18 mouse cellular contexts compared by ENCODE assay signal in genomic region chr8:119606224-119606623, GRCm38 (mm10). TPM values are rescaled to one million over a fixed set of nuclear protein-coding genes. Genes with fewer than 3 reads are reported as not detected.
DNase-seq lines count a peak whose midpoint lies in the region; ATAC-seq and TF ChIP-seq lines count a peak whose summit lies in the region.
"Had no signal": no experiment of that assay in that cellular context is flagged by ENCODE, and none has a peak within 500 bp of the region (broad histone marks: within the 10 kb centered on the region; RNA-seq: fewer than 3 reads in every experiment).

No protein-coding gene starts in this region.

- ATAC-seq in intestine, postnatal 0 days, result no peak
- no peak for ATAC-seq in intestine, embryonic 16.5 days
- ATAC-seq in midbrain, embryonic 14.5 days (ENCODE audit: low FRiP score, low TSS enrichment), result no peak
- ATAC-seq in midbrain, embryonic 13.5 days, result no peak

- DNase-seq in midbrain, embryonic 14.5 days, result peak; percentile 9
- no peak for DNase-seq in CH12.LX (ENCODE audit: extremely low read depth)
- no peak for DNase-seq in cerebellum, adult 2 months
- DNase-seq: adrenal gland, adult 8-10 months; heart, postnatal 4 days; kidney, adult 18-20 months; thymus, adult 18-20 months had no signal

- no peak for TF ChIP-seq EP300 in CH12.LX (IDR thresholded peaks at IDR 0.05; ENCODE audit: low read length)

- H3K9me3 ChIP-seq in intestine, postnatal 0 days (ENCODE audit: control insufficient read depth), result no peaks in the 10 kb centered on the region
- H3K9me3 ChIP-seq in intestine, embryonic 16.5 days (ENCODE audit: control insufficient read depth, low read length), result 0 out of 2 replicates have a peak, but pooled peaks cover 10% of the 10 kb centered on the region
- H3K9me3 ChIP-seq in midbrain, embryonic 14.5 days (ENCODE audit: control insufficient read depth, low read length), result no peaks in the 10 kb centered on the region
- no peaks in the 10 kb centered on the region for H3K9me3 ChIP-seq in midbrain, embryonic 13.5 days
- H3K9me3 ChIP-seq in CH12.LX (replicated peaks; ENCODE audit: low read length), result peaks cover 14% of the 10 kb centered on the region
- H3K9me3 ChIP-seq: embryonic facial prominence, embryonic 15.5 days had no signal

- dilution Hi-C loops in CH12.LX (cut with MboI; ENCODE audit: extremely low pct_ligation_motif_present, extremely low pct_unique_long_range_greater_than_20kb, low sequenced_read_pairs), result no loop called here

- no peaks in the 10 kb centered on the region for H3K27me3 ChIP-seq in intestine, postnatal 0 days (replicated peaks; ENCODE audit: control insufficient read depth, insufficient read depth, low read length)
- no peaks in the 10 kb centered on the region for H3K27me3 ChIP-seq in intestine, embryonic 16.5 days (replicated peaks; ENCODE audit: control insufficient read depth, insufficient read depth, low read length)
- no peaks in the 10 kb centered on the region for H3K27me3 ChIP-seq in midbrain, embryonic 14.5 days (ENCODE audit: control insufficient read depth, insufficient read depth, low read length)
- H3K27me3 ChIP-seq in midbrain, embryonic 13.5 days, result no peaks in the 10 kb centered on the region
- peaks cover 12% of the 10 kb centered on the region for H3K27me3 ChIP-seq in CH12.LX (replicated peaks)
- H3K27me3 ChIP-seq in small intestine, adult 2 months (ENCODE audit: control insufficient read depth, insufficient read depth, low read length), result no peaks in the 10 kb centered on the region
- no peaks in the 10 kb centered on the region for H3K27me3 ChIP-seq in cerebellum, adult 2 months (ENCODE audit: control insufficient read depth, insufficient read depth, low read length)
- H3K27me3 ChIP-seq: embryonic facial prominence, embryonic 15.5 days; limb, embryonic 12.5 days had no signal

- H3K4me2 ChIP-seq in intestine, postnatal 0 days (replicated peaks; ENCODE audit: low read depth), result no peak overlapping the region
- no peak overlapping the region for H3K4me2 ChIP-seq in intestine, embryonic 16.5 days (ENCODE audit: low read depth, low read length)
- no peak overlapping the region for H3K4me2 ChIP-seq in midbrain, embryonic 14.5 days (ENCODE audit: low read length)
- no peak overlapping the region for H3K4me2 ChIP-seq in midbrain, embryonic 13.5 days (replicated peaks)
- no peak overlapping the region for H3K4me2 ChIP-seq in CH12.LX (ENCODE audit: insufficient read depth, low read depth, poor library complexity, severe bottlenecking)
- H3K4me2 ChIP-seq: embryonic facial prominence, embryonic 15.5 days; limb, embryonic 12.5 days had no signal

- WGBS in intestine, postnatal 0 days, result 83% methylated on average over 2 of the region's 2 CpGs
- 87% methylated on average over 2 of the region's 2 CpGs for WGBS in intestine, embryonic 16.5 days
- WGBS in midbrain, embryonic 14.5 days, result 86% methylated on average over 2 of the region's 2 CpGs
- 86% methylated on average over 2 of the region's 2 CpGs for WGBS in midbrain, embryonic 13.5 days
- 67% methylated on average over 2 of the region's 2 CpGs for WGBS in small intestine, adult 2 months
- 87% methylated on average over 2 of the region's 2 CpGs for WGBS in cerebellum, adult 2 months

- peak; percentile 11 for TF ChIP-seq RAD21 in CH12.LX (IDR thresholded peaks at IDR 0.05; ENCODE audit: low read depth, low read length)

- no peak overlapping the region for H3K9ac ChIP-seq in intestine, postnatal 0 days (ENCODE audit: low read depth, low read length)
- no peak overlapping the region for H3K9ac ChIP-seq in intestine, embryonic 16.5 days (ENCODE audit: low read depth, low read length)
- H3K9ac ChIP-seq in midbrain, embryonic 14.5 days (replicated peaks; ENCODE audit: low read length), result no peak overlapping the region
- no peak overlapping the region for H3K9ac ChIP-seq in midbrain, embryonic 13.5 days (replicated peaks)
- no peak overlapping the region for H3K9ac ChIP-seq in CH12.LX (ENCODE audit: insufficient read depth, low read depth)
- H3K9ac ChIP-seq: embryonic facial prominence, embryonic 15.5 days; limb, embryonic 12.5 days had no signal

- H3K27ac ChIP-seq in intestine, postnatal 0 days (ENCODE audit: low read depth, low read length), result no peak overlapping the region
- H3K27ac ChIP-seq in intestine, embryonic 16.5 days (ENCODE audit: low read length), result no peak overlapping the region
- no peak overlapping the region for H3K27ac ChIP-seq in midbrain, embryonic 14.5 days (replicated peaks; ENCODE audit: low read depth, low read length)
- no peak overlapping the region for H3K27ac ChIP-seq in midbrain, embryonic 13.5 days
- H3K27ac ChIP-seq in CH12.LX (ENCODE audit: insufficient read depth, low read depth), result no peak overlapping the region
- no peak overlapping the region for H3K27ac ChIP-seq in small intestine, adult 2 months (ENCODE audit: insufficient read depth, low read depth, low read length)
- no peak overlapping the region for H3K27ac ChIP-seq in cerebellum, adult 2 months (ENCODE audit: insufficient read depth, low read length)
- H3K27ac ChIP-seq: embryonic facial prominence, embryonic 15.5 days; limb, embryonic 12.5 days; macrophage had no signal

- H3K4me1 ChIP-seq in intestine, postnatal 0 days (replicated peaks; ENCODE audit: control insufficient read depth, insufficient read depth, low read length), result peaks cover 6% of the 10 kb centered on the region; the same call in 1 of the 2 replicates
- H3K4me1 ChIP-seq in intestine, embryonic 16.5 days (ENCODE audit: control insufficient read depth, insufficient read depth, low read length), result peaks cover 11% of the 10 kb centered on the region
- peaks cover 9% of the 10 kb centered on the region for H3K4me1 ChIP-seq in midbrain, embryonic 14.5 days (ENCODE audit: control insufficient read depth, insufficient read depth, low read length)
- H3K4me1 ChIP-seq in midbrain, embryonic 13.5 days (replicated peaks), result peaks cover 20% of the 10 kb centered on the region
- H3K4me1 ChIP-seq in CH12.LX (ENCODE audit: control insufficient read depth in 1 of 2, insufficient read depth in 2 of 2), result peaks cover 7 to 21% of the 10 kb centered on the region in 2 experiments
- H3K4me1 ChIP-seq in small intestine, adult 2 months (ENCODE audit: control insufficient read depth, insufficient read depth, insufficient read length, low read length), result peaks cover 9% of the 10 kb centered on the region
- peaks cover 9% of the 10 kb centered on the region for H3K4me1 ChIP-seq in cerebellum, adult 2 months (ENCODE audit: control insufficient read depth, insufficient read depth, low read length)

- no peak for TF ChIP-seq POLR2A in CH12.LX (IDR thresholded peaks at IDR 0.05; ENCODE audit: low read depth, low read length)
- no peak for TF ChIP-seq POLR2A in small intestine, adult 2 months (IDR thresholded peaks at IDR 0.05; ENCODE audit: low read depth, low read length)
- no peak for TF ChIP-seq POLR2A in cerebellum, adult 2 months (IDR thresholded peaks at IDR 0.05; ENCODE audit: borderline replicate concordance, insufficient read depth, low read length)

- peak; percentile 58 for TF ChIP-seq CTCF in intestine, postnatal 0 days (IDR thresholded peaks at IDR 0.05; ENCODE audit: low read depth)
- TF ChIP-seq CTCF in CH12.LX (conservative IDR thresholded peaks at IDR 0.05 in 1 of 2, IDR thresholded peaks at IDR 0.05 in 1 of 2; ENCODE audit: low read depth in 2 of 2, low read length in 2 of 2), result peak in 1 of 2 experiments; percentile 61; a peak in 2 of 4 replicates
- peak; percentile 27; the same call in 1 of the 2 replicates for TF ChIP-seq CTCF in small intestine, adult 2 months (IDR thresholded peaks at IDR 0.05; ENCODE audit: extremely low read depth, insufficient read length, insufficient replicate concordance, low read depth, low read length)
- TF ChIP-seq CTCF in cerebellum, adult 2 months (IDR thresholded peaks at IDR 0.05; ENCODE audit: borderline replicate concordance, insufficient read depth, low read depth, low read length), result no peak

- H3K36me3 ChIP-seq in intestine, postnatal 0 days (ENCODE audit: control insufficient read depth, insufficient read depth), result peaks cover 15% of the 10 kb centered on the region
- H3K36me3 ChIP-seq in intestine, embryonic 16.5 days (ENCODE audit: control insufficient read depth, insufficient read depth, low read length), result peaks cover 3% of the 10 kb centered on the region; the same call in 1 of the 2 replicates
- H3K36me3 ChIP-seq in midbrain, embryonic 14.5 days (ENCODE audit: control insufficient read depth, insufficient read depth, low read length), result peaks cover 15% of the 10 kb centered on the region
- H3K36me3 ChIP-seq in midbrain, embryonic 13.5 days, result peaks cover 18% of the 10 kb centered on the region
- peaks cover 17 to 23% of the 10 kb centered on the region in 2 experiments for H3K36me3 ChIP-seq in CH12.LX (replicated peaks in 1 of 2; ENCODE audit: control insufficient read depth in 1 of 2, insufficient read depth in 1 of 2, low read length in 1 of 2)
- H3K36me3 ChIP-seq in small intestine, adult 2 months (ENCODE audit: control insufficient read depth, insufficient read depth, low read length), result peaks cover 14% of the 10 kb centered on the region

- in situ Hi-C loops in CH12.LX (cut with MboI; ENCODE audit: low pct_ligation_motif_present, low pct_unique_long_range_greater_than_20kb, low sequenced_read_pairs), result loop anchor here (5.0 kb wide), 1 partner anchor 104 kb away; the partner anchor contains the start of gene Slc38a8

- H3K4me3 ChIP-seq in intestine, postnatal 0 days (ENCODE audit: low read depth, low read length), result no peak overlapping the region
- no peak overlapping the region for H3K4me3 ChIP-seq in intestine, embryonic 16.5 days (ENCODE audit: low read length)
- H3K4me3 ChIP-seq in midbrain, embryonic 14.5 days (replicated peaks; ENCODE audit: low read depth, low read length), result no peak overlapping the region
- no peak overlapping the region for H3K4me3 ChIP-seq in midbrain, embryonic 13.5 days (replicated peaks)
- H3K4me3 ChIP-seq in CH12.LX (replicated peaks in 1 of 3; ENCODE audit: low read depth in 2 of 3, low read length in 2 of 3, poor library complexity in 1 of 3), result no peak overlapping the region
- H3K4me3 ChIP-seq in small intestine, adult 2 months (ENCODE audit: low read depth, low read length), result no peak overlapping the region
- H3K4me3 ChIP-seq in cerebellum, adult 2 months (replicated peaks; ENCODE audit: insufficient read depth, low read depth, low read length), result no peak overlapping the region
- H3K4me3 ChIP-seq: embryonic facial prominence, embryonic 15.5 days; limb, embryonic 12.5 days; myocyte had no signal

- peaks cover 10% of the 10 kb centered on the region; the same call in 1 of the 2 replicates for H3K79me2 ChIP-seq in CH12.LX (replicated peaks; ENCODE audit: control insufficient read depth, extremely low read depth, insufficient read depth, poor library complexity, severe bottlenecking)

RNA-seq across cellular contexts. Expression of gene Taf1c, which starts 1.2 kb away (rescaled TPM):
- polyA plus RNA-seq in intestine, postnatal 0 days (2015; fragmentation: Nextera tagmentation; extraction: Ambion mirVana), result 5.0 and 5.1 TPM in 2 replicates
- polyA plus RNA-seq in intestine, embryonic 16.5 days (2015; fragmentation: Nextera tagmentation; extraction: Ambion mirVana), result 11.6 and 11.9 TPM in 2 replicates
- polyA plus RNA-seq in midbrain, embryonic 14.5 days (2014; fragmentation: Nextera tagmentation; extraction: Ambion mirVana), result 14.6 and 16.6 TPM in 2 replicates
- polyA plus RNA-seq in midbrain, embryonic 13.5 days (2015; fragmentation: Nextera tagmentation; extraction: Ambion mirVana), result 14.9 and 15.1 TPM in 2 replicates
- 12.1 and 14.6 TPM in 2 replicates for total RNA-seq in CH12.LX (2012; rRNA removed)
- total RNA-seq in CH12.LX (2014; rRNA removed), result 8.7 and 11.0 TPM in 2 replicates
- polyA plus RNA-seq in CH12.LX (2012; ENCODE audit: insufficient read length, low read depth), result 14.9 and 15.5 TPM in 2 replicates
- 15.9 and 23.6 TPM in 2 replicates for polyA plus RNA-seq in small intestine, adult 2 months (2012; rRNA removed)
- polyA plus RNA-seq in cerebellum, adult 2 months (2012; rRNA removed), result 14.2 and 14.6 TPM in 2 replicates

RNA-seq across cellular contexts. Expression of gene Adad2, which starts 6.3 kb away (rescaled TPM):
- polyA plus RNA-seq in intestine, postnatal 0 days (2015; fragmentation: Nextera tagmentation; extraction: Ambion mirVana), result 0.08 and 0.17 TPM in 2 replicates
- 0.09 TPM in 1 of 2 replicates, not detected in the other for polyA plus RNA-seq in intestine, embryonic 16.5 days (2015; fragmentation: Nextera tagmentation; extraction: Ambion mirVana)
- polyA plus RNA-seq in midbrain, embryonic 14.5 days (2014; fragmentation: Nextera tagmentation; extraction: Ambion mirVana), result 0.21 and 0.32 TPM in 2 replicates
- polyA plus RNA-seq in midbrain, embryonic 13.5 days (2015; fragmentation: Nextera tagmentation; extraction: Ambion mirVana), result not detected in 2 replicates
- total RNA-seq in CH12.LX (2012; rRNA removed) (not detected in 2 replicates), CH12.LX (2014; rRNA removed) (not detected in 2 replicates)
- not detected in 2 replicates for polyA plus RNA-seq in CH12.LX (2012; ENCODE audit: insufficient read length, low read depth)
- 0.27 and 0.96 TPM in 2 replicates for polyA plus RNA-seq in small intestine, adult 2 months (2012; rRNA removed)
- 0.11 TPM in 2 replicates for polyA plus RNA-seq in cerebellum, adult 2 months (2012; rRNA removed)
- total RNA-seq: adrenal gland, adult 8-10 months; common myeloid progenitor, adult 5-6 weeks; granulocyte monocyte progenitor cell, adult 5-6 weeks; heart, postnatal 4 days had no signal
- polyA plus RNA-seq: macrophage; myocyte; spleen, adult 2 months had no signal

RNA-seq across cellular contexts. Expression of gene Kcng4, which starts 29.3 kb away (rescaled TPM):
- 0.34 and 0.51 TPM in 2 replicates for polyA plus RNA-seq in intestine, postnatal 0 days (2015; fragmentation: Nextera tagmentation; extraction: Ambion mirVana)
- 0.23 TPM in 2 replicates for polyA plus RNA-seq in intestine, embryonic 16.5 days (2015; fragmentation: Nextera tagmentation; extraction: Ambion mirVana)
- polyA plus RNA-seq in midbrain, embryonic 14.5 days (2014; fragmentation: Nextera tagmentation; extraction: Ambion mirVana), result 0.15 and 0.55 TPM in 2 replicates
- 0.08 and 0.47 TPM in 2 replicates for polyA plus RNA-seq in midbrain, embryonic 13.5 days (2015; fragmentation: Nextera tagmentation; extraction: Ambion mirVana)
- total RNA-seq in CH12.LX (2012; rRNA removed) (not detected in 2 replicates), CH12.LX (2014; rRNA removed) (not detected in 2 replicates)
- polyA plus RNA-seq in CH12.LX (2012; ENCODE audit: insufficient read length, low read depth), result not detected in 2 replicates
- 0.38 and 0.82 TPM in 2 replicates for polyA plus RNA-seq in small intestine, adult 2 months (2012; rRNA removed)
- polyA plus RNA-seq in cerebellum, adult 2 months (2012; rRNA removed), result 92.6 and 99.0 TPM in 2 replicates
- total RNA-seq: common myeloid progenitor, adult 5-6 weeks; granulocyte monocyte progenitor cell, adult 5-6 weeks; heart, postnatal 4 days had no signal
- polyA plus RNA-seq: macrophage, myocyte had no signal

RNA-seq across cellular contexts. Expression of gene Dnaaf1, which starts 31.2 kb away (rescaled TPM):
- 3.6 and 4.2 TPM in 2 replicates for polyA plus RNA-seq in intestine, postnatal 0 days (2015; fragmentation: Nextera tagmentation; extraction: Ambion mirVana)
- 2.6 and 3.5 TPM in 2 replicates for polyA plus RNA-seq in intestine, embryonic 16.5 days (2015; fragmentation: Nextera tagmentation; extraction: Ambion mirVana)
- polyA plus RNA-seq in midbrain, embryonic 14.5 days (2014; fragmentation: Nextera tagmentation; extraction: Ambion mirVana), result 0.13 and 0.23 TPM in 2 replicates
- 0.12 and 0.15 TPM in 2 replicates for polyA plus RNA-seq in midbrain, embryonic 13.5 days (2015; fragmentation: Nextera tagmentation; extraction: Ambion mirVana)
- total RNA-seq in CH12.LX (2012; rRNA removed) (0.25 TPM in 2 replicates), CH12.LX (2014; rRNA removed) (not detected in 2 replicates)
- polyA plus RNA-seq in CH12.LX (2012; ENCODE audit: insufficient read length, low read depth), result not detected in 2 replicates
- 3.7 and 9.4 TPM in 2 replicates for polyA plus RNA-seq in small intestine, adult 2 months (2012; rRNA removed)
- polyA plus RNA-seq in cerebellum, adult 2 months (2012; rRNA removed), result 0.20 and 0.27 TPM in 2 replicates
- total RNA-seq: adrenal gland, adult 8-10 months; common myeloid progenitor, adult 5-6 weeks; granulocyte monocyte progenitor cell, adult 5-6 weeks; heart, postnatal 4 days had no signal
- polyA plus RNA-seq: limb, embryonic 12.5 days; macrophage; spleen, adult 2 months had no signal

RNA-seq across cellular contexts. Expression of gene Hsdl1, which starts 31.2 kb away (rescaled TPM):
- 21.6 and 21.8 TPM in 2 replicates for polyA plus RNA-seq in intestine, postnatal 0 days (2015; fragmentation: Nextera tagmentation; extraction: Ambion mirVana)
- polyA plus RNA-seq in intestine, embryonic 16.5 days (2015; fragmentation: Nextera tagmentation; extraction: Ambion mirVana), result 32.3 and 33.3 TPM in 2 replicates
- polyA plus RNA-seq in midbrain, embryonic 14.5 days (2014; fragmentation: Nextera tagmentation; extraction: Ambion mirVana), result 178 and 204 TPM in 2 replicates
- 153 and 157 TPM in 2 replicates for polyA plus RNA-seq in midbrain, embryonic 13.5 days (2015; fragmentation: Nextera tagmentation; extraction: Ambion mirVana)
- total RNA-seq in CH12.LX (2012; rRNA removed) (11.6 and 13.6 TPM in 2 replicates), CH12.LX (2014; rRNA removed) (8.2 and 8.6 TPM in 2 replicates)
- 5.4 and 5.7 TPM in 2 replicates for polyA plus RNA-seq in CH12.LX (2012; ENCODE audit: insufficient read length, low read depth)
- polyA plus RNA-seq in small intestine, adult 2 months (2012; rRNA removed), result 13.4 and 20.9 TPM in 2 replicates
- 42.4 and 45.0 TPM in 2 replicates for polyA plus RNA-seq in cerebellum, adult 2 months (2012; rRNA removed)

Comparison
In these comparisons a context has a peak if more than half of its experiments do, and no peak if none do; other contexts are left out.
1. RNA of gene Kcng4, which starts 29.3 kb away (polyA plus RNA-seq): 92.6 to 99.0 TPM in cerebellum, adult 2 months; 0.38 to 0.82 TPM in small intestine, adult 2 months, 0.15 to 0.55 TPM in midbrain, embryonic 14.5 days, 0.08 to 0.47 TPM in midbrain, embryonic 13.5 days, 0.34 to 0.51 TPM in intestine, postnatal 0 days, 0.23 TPM in intestine, embryonic 16.5 days and not detected in CH12.LX; every median in the first group is over 10 times any median in the second.